Mouse (Mus musculus) heart, adult 9 months (tissue): ENCODE measurements at regions not wholly inside any gene's neighbourhood (a gene's known extent, or its start where the extent isn't known, plus 50 kb on each side); places are given as distances from the start of the nearest gene placed in this dataset.

Source experiments
- DNase-seq, 2 experiments: peaks; one replicate each; pipeline ENCODE4 v3.0.0; 2022; ENCODE audit warnings: low spot score in 2 of 2

DNA sequence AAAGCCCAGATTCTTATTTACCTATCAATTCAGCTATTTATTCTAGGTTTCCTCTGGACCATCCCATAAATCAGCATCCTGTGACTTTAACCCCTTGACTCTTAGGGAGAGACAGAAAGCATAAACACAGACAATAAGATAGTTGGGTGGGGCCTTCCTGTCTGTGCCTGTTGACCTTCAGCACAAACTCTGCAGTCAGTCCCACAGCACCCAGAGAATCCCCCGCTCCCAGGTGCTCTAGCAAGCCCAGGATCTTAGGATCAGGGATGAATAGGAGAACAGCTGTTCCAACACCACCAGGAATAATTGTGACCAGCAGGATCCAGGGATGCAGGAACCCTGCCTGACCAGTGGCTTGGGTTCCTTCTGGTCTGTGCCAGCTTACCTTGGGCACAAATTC lies 107.8 kb downstream of the Basp1 start:
- no peak for DNase-seq

- no peak for DNase-seq
Observed at GRCm38 (mm10) chr15:25303379-25303778, 110.2 kb downstream of the Basp1 start.

- DNase-seq: peak; percentile 8 to 19
Observed at GRCm38 (mm10) chr15:25302671-25303294, 110.8 kb downstream of the Basp1 start.

GRCm38 (mm10) chr15:25301810-25302209 lies 111.8 kb downstream of the Basp1 start:
- peak; percentile 6 to 8 for DNase-seq

- no peak for DNase-seq
Observed at GRCm38 (mm10) chr15:25297278-25297677, 116.3 kb downstream of the Basp1 start.

GRCm38 (mm10) chr15:25296714-25297113 lies 116.8 kb downstream of the Basp1 start:
- DNase-seq: no peak

- DNase-seq: no peak
Observed at GRCm38 (mm10) chr15:25295753-25296152, 117.8 kb downstream of the Basp1 start.

GRCm38 (mm10) chr15:25291231-25291691 lies 122.3 kb downstream of the Basp1 start:
- DNase-seq: no peak

DNA sequence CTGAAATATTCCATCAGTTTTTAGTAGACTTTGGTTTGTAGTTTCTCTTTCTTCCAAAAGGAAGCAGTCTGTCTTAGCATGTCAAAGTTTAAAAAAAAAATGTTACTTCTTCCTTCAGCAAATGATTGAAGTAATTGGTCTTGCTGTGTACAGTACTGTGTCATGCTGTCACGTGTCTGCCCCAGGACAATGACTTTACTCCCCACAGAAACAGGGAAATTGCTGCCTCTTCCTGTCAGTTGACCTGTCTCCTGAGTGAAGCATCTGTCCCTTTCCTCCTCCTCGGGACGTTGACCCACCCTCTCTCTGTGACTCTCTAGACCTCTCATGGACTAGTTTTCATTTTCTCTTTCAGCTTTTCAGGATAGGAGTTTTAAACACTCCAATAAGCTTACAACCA lies 125.7 kb downstream of the Basp1 start:
- DNase-seq: peak in 1 of 2 experiments; percentile 5

GRCm38 (mm10) chr15:25284354-25285199 lies 129.0 kb downstream of the Basp1 start:
- DNase-seq: no peak

DNA sequence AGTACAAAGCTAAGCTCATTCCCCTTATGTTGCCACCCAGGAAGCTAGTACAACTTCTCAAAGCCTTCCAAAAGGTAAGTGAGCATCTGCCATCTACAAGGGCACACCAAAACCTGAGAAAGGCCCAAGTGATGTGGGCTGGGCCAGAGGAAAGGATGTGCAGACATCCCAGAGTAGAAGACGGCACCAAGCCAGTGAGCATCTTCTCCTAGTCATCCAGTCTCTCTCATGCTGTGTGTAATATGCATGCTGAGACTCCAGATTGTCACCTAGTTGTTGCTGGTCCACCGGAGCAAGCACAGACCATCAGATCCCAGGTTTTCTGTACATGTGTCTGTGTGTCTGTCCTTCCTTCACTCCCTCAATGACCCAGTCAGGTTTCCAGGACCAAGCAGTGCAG lies 129.9 kb downstream of the Basp1 start:
- no peak for DNase-seq

- DNase-seq: no peak
Observed at GRCm38 (mm10) chr15:25282346-25282745, 131.2 kb downstream of the Basp1 start.

DNA sequence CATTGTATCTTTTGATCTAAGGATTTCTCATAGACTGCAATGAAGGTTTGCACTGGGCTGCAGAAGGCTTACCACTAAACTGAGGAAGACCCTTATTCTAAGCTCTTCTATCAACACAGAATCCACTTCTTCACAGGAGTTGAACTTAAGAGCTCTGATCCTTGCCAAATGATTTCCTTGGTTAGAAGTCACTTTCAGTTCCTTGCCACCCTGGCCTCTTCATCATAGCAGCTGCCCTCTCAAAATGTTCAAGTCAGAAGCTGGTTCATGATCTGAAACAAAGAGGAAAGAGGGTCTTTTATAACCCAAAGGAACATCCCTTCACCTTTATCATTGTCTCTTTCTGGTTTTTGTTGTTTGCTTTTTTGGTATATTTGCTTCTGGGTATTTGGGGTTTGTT lies 131.6 kb downstream of the Basp1 start:
- no peak for DNase-seq

DNA sequence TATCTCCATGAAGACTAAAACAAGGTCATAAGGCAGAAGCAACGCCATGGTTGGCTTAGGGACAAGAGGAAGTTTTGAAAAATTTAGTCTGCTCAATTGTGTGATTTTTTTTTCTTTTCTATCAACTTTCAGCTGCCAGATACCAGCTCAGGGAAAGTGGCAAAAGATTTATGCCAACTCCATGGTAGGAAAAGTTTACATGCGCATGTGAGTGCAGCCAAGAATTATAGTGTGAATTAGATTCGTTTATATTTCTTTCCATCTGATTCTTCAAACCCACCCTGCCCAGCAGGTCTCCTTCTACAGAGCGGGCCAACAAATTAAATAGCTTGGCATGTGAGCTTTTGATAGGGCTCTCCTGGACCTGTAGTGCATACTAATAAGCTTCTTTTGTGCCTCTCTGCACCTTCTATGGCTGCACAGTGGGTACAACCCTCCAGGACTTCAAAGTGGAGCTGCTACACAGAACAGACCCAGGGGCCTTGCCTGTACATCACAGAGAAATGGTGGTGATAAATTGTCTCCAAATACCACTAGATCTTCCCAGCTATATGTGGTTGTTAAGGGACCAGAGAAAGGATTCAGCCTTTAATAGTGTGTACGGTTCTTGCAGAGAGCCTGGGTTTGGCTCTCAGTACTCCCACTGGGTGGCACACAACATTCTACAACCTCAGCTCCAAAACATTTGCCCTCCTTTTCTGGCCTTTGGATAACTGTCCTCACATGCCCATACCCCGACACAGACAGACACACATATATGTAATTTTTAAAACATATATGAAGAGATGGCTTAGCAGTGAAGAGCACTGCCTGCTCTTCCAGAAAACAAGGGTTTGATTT lies 135.0 kb downstream of the Basp1 start:
- no peak for DNase-seq

- no peak for DNase-seq
Observed at GRCm38 (mm10) chr15:25276227-25276626, 137.3 kb downstream of the Basp1 start.

GRCm38 (mm10) chr15:25271886-25272285 lies 141.7 kb downstream of the Basp1 start:
- DNase-seq: no peak

DNA sequence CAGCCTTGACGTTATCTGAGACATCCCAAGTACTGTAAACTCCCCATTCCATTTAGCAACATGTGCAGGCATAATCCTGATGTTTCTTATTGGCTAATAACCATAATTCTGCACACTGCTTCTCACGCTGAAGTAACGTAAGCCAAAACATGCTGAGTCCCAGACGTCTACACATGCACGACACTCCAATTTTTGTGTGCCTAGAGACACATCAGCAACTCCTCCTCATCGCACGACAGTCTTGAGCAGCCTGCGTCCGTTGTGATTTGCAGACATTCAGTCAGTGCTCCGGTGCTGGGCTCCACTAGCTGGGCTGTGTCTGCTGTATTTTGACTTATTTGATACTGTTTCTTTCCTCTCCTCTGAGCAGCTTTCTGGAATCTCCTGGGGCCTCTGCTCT lies 143.2 kb downstream of the Basp1 start:
- DNase-seq: no peak

DNA sequence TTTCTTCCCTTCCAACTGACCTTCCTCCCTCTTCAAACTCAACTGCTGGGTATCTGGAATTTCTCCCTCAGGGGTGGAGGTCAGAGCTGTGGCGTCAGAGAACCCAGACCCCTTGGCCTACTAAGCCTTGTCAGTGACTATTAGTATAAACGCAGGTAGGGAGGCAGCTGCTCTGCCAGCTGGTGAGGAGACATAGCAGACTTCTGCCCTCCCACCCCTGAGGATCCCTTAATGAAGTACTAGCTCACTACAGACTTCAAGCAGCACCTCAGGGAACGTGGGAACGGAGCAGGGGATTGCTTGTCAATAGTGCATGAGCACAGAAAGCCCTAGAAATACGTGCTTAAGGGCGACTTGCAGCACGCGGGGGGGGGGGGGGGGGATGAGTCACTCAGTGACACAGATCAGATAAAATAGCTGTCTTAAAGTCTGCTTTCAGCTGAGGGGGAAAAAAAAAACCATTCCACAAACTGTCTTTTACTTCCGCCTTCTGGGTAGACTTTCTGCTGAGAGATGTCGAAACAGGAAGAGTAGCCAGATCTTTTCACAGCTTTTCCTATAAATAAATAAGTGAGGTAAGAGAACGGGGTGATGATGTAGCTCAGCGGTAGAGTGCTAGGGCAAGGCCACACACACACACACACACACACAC lies 144.1 kb downstream of the Basp1 start:
- peak; percentile 14 to 49 for DNase-seq

DNA sequence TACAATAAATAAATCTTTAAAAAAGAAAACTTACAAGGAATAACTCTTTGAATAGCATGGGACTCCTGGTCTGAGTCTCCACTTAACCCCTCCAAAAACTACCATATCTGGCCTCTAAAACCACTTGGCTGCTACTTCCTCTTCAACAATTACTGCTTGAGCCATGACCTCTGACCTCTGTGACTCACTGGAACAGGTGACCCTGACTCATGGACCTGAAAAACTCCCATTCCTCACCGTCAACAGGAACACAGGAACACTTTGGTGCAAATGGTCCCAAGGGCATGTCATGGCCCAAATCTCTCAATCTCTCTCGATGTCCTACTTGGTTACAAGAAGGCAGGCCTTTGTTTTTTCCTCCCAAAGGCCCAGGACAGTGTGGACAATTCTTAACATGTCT lies 145.1 kb downstream of the Basp1 start:
- no peak for DNase-seq

GRCm38 (mm10) chr15:25267509-25267908 lies 146.1 kb downstream of the Basp1 start:
- no peak for DNase-seq

DNA sequence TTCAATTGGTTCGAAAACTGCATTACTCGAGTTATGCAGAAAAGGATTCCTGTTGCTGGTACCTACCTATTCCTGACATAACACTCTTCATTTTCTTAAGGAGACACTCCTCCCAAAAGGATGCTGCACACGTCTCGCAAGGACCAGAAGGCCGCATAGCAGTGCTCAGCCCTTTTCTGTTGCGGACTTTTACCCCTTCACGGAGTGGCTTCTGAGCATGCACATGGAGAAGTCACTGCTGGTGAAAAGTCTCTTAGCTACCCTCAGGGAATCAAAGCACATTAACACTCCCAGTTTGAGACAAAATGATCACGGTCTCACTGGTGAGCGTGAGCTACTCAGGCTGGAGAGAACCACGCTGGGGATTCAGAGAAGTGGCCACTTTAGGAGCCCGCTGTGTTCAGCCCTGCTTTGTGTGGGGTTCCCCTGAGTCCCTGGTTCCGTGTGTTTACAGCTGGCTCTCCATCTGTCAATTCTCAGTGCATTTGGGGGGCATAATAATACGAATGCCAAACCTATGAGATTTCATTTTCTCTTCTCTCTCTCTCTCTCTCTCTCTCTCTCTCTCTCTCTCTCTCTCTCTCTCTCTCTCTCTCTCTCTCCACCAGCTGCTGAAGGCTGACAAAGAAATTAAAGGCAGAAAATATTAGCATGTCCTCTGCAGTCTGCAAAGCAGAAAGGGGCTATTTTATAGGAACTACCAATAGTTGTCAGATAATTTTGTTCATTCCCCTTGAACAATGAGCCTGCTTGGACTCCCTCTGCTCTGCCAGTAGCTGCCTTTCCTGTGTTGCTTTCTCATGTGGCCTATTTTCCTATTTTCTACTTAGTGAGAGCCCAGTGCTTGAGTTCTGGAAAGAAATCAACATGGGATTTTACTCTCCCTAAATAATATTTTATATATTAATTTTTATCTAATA lies 160.7 kb downstream of the Basp1 start:
- no peak for DNase-seq
